Mouse (Mus musculus) heart, embryonic 10.5 days (tissue): Measurements from ENCODE around the gene AC109138.7. TPM values are rescaled to one million over a fixed set of nuclear protein-coding genes. Genes with fewer than 3 reads are reported as not detected.
A peak's percentile ranks its signal among the peaks of the same experiment; 100 is the strongest.

Experiments
- DNase-seq: peaks from one replicate; pipeline ENCODE4 v3.0.0-alpha.2; 2017; ENCODE audit warnings: low spot score
- H3K27ac ChIP-seq: fragments of 300-500 bp; sonication (generic); 2 replicates; pipeline ENCODE4 v1.5.1; 2016; ENCODE audit warnings: mild to moderate bottlenecking
- H3K27me3 ChIP-seq: fragments of 300-500 bp; sonication (generic); 2 replicates; pipeline ENCODE4 v1.6.1; 2016; ENCODE audit warnings: mild to moderate bottlenecking; ENCODE audit not compliant: poor library complexity, insufficient read depth, severe bottlenecking
- H3K36me3 ChIP-seq: fragments of 300-500 bp; sonication (generic); 2 replicates; pipeline ENCODE4 v1.6.1; 2016; ENCODE audit warnings: mild to moderate bottlenecking, moderate library complexity
- H3K4me1 ChIP-seq: fragments of 300-500 bp; sonication (generic); 2 replicates; pipeline ENCODE4 v1.6.1; 2016; ENCODE audit warnings: mild to moderate bottlenecking
- H3K4me3 ChIP-seq: fragments of 300-500 bp; sonication (generic); 2 replicates; pipeline ENCODE4 v1.5.1; 2016; ENCODE audit warnings: mild to moderate bottlenecking, moderate library complexity
- H3K9me3 ChIP-seq: fragments of 300-500 bp; sonication (generic); 2 replicates; pipeline ENCODE4 v1.6.1; 2016; ENCODE audit warnings: mild to moderate bottlenecking, moderate library complexity
- WGBS: fragments of 180-500 bp; shearing (Covaris S2); methylation state at CpG from one replicate; pipeline ENCODE4 v1.1.7; 2016; 5-methylcytosine and 5-hydroxymethylcytosine counted together
- polyA plus RNA-seq: library from polyadenylated mRNA; unstranded; fragments of >200 nt; fragmentation: Nextera tagmentation; extraction: Ambion mirVana; gene quantifications from 2 replicates; pipeline ENCODE4 v1.2.1, GENCODE M21; 2016

The AC109138.7 gene
- polyA plus RNA-seq, 1 experiment from 2014 or later, result not detected

DNA sequence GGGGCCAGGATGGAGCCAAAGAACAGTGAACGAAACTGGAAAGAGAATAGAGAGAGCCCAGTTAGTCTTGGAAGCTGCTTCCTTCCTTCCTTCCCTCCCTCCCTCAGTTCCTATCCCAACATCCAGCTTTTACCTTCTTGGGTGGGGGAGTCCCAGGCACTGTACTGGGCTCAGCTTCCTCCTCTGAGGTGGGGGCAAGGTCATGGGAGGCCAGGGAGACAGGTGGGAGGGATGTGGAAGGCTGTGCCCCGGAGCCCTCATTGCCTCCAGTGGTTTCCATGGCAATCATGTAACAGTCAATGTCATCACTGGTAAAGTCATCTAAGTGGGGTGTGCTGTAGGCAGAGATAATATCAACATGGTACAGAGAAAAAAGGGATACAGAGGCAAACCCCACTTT is 18.1 kb upstream of the AC109138.7 start:
- H3K9me3 ChIP-seq, result no peaks in the 10 kb centered on the region
- H3K27me3 ChIP-seq, result no peaks in the 10 kb centered on the region
- H3K36me3 ChIP-seq, result peaks cover 73% of the 10 kb centered on the region
- DNase-seq, result no peak
- 72% methylated on average over 2 of the region's 2 CpGs for WGBS
- H3K4me1 ChIP-seq, result peaks cover 64% of the 10 kb centered on the region
- no peak overlapping the region for H3K4me3 ChIP-seq
- H3K27ac ChIP-seq, result no peak overlapping the region

DNA sequence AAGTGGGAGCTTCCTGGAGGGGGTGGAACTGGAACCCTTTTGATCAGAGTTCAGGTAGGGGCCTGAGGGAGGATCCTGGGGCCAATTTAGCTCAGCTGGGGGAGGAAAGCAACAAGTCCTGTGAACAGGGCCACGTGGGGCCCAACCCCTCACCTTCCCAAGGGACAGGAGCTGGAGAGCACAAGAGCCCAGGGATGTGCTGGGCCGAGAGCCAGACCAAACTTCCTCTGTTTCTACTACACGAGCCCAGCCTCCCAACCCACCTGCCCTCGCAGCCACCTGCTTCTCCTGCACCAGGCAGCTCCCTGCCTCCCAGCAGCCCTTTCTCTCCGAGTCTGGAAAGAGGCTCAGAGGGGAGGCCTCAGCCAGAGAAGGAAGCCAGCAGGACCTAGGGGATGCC is 17.6 kb upstream of the AC109138.7 start:
- no peak for DNase-seq
- Histone ChIP-seq H3K27ac (0 out of 2 replicates have a peak overlapping the region, but pooled peaks have one; percentile 11), H3K27me3 (no peaks in the 10 kb centered on the region), H3K36me3 (peaks cover 73% of the 10 kb centered on the region), H3K4me1 (peaks cover 59% of the 10 kb centered on the region), H3K9me3 (no peaks in the 10 kb centered on the region), H3K4me3 (no peak overlapping the region)
- 64% methylated on average over 5 of the region's 5 CpGs for WGBS

DNA sequence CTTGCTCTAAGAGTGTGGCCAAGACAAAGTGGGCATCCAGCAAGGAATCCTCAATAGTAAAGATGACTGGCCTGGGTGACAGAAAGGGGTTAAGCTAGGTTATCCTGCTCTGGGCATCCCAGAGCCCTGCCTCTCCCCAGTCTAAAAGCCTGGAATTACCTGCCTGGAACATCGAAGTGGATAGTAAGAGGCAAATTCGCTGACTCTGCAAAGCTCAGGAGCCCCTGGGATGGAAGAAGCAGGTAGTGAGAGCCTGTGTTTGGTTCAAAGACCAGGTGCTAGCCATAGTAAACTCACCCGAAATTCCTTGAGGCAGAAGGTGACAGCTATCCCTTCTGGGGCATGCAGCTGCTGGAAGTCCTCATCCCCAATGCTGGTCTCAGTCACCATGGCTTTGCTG is 17.0 kb upstream of the AC109138.7 start:
- no peak for DNase-seq
- Histone ChIP-seq H3K4me3 (no peak overlapping the region), H3K4me1 (peaks cover 61% of the 10 kb centered on the region), H3K36me3 (peaks cover 73% of the 10 kb centered on the region), H3K27me3 (no peaks in the 10 kb centered on the region), H3K9me3 (no peaks in the 10 kb centered on the region), H3K27ac (no peak overlapping the region)
- WGBS, result 63% methylated on average over 3 of the region's 3 CpGs

DNA sequence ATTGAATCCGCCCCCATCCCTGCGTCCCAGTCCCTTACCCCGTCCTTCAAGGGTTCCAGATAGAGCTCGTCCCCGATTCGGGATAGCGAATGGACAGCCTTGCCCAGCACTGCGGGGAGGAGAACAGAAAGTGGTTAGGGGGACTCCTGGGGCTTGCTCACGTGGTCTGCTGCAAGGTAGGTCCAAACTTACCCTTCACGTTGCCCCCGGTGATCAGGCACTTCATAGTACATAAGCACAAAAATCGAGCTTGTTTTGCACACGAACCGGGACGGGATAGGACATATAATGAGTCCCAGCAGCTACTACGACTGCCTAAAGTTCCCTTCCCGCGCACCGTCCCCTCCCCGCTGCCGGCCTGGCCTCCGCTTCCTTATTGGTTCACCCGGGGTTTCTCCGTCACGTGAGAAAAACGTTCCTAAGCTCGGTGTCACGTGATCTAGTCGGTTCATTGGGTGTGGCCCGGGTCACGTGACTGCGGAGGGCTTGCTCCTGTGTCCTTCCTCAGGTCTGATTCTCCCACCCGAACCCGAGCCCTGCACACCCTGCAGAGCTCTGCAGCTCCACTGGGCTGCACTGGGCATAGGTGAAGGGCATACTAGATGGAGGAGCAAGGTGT is 12.8 kb upstream of the AC109138.7 start, which contains the start of gene Rad9a:
Gene Rad9a (minus strand): TSS at position 372 of the 619 bp plus-strand sequence.
- Histone ChIP-seq H3K4me1 (peaks cover 39% of the 10 kb centered on the region), H3K9me3 (no peaks in the 10 kb centered on the region), H3K27ac (peak within 1 kb of the TSS; percentile 92), H3K27me3 (peaks cover 21% of the 10 kb centered on the region), H3K4me3 (peak within 1 kb of the TSS; percentile 73), H3K36me3 (peaks cover 40% of the 10 kb centered on the region)
- peak; percentile 99 for DNase-seq
- WGBS, result under 1% methylated on average over 34 of the region's 34 CpGs

DNA sequence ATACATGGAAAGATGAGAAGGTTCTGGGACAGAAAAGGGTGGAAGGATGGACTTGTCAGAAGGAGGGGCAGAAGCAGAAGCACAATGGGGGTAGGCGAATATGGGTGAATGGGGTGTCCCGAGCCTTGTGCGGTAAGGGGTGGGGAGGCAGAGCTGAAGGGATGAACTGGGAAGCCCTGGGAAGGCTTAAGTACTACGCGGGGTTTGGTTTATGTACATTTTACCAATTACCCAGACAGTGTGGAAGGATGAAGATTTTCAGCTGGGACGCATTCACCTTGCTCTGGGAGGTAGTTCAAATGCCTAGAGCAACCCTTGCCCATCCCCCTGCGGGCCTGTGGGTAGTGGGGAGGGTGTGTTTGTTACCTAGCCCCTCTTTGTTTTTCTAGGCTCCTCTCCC is 12.0 kb upstream of the AC109138.7 start:
- Histone ChIP-seq H3K36me3 (peaks cover 32% of the 10 kb centered on the region), H3K4me3 (peak overlapping the region; percentile 73), H3K27me3 (peaks cover 25% of the 10 kb centered on the region), H3K4me1 (peaks cover 33% of the 10 kb centered on the region), H3K9me3 (no peaks in the 10 kb centered on the region), H3K27ac (peak overlapping the region; percentile 92)
- no peak for DNase-seq
- WGBS, result 34% methylated on average over 7 of the region's 7 CpGs

DNA sequence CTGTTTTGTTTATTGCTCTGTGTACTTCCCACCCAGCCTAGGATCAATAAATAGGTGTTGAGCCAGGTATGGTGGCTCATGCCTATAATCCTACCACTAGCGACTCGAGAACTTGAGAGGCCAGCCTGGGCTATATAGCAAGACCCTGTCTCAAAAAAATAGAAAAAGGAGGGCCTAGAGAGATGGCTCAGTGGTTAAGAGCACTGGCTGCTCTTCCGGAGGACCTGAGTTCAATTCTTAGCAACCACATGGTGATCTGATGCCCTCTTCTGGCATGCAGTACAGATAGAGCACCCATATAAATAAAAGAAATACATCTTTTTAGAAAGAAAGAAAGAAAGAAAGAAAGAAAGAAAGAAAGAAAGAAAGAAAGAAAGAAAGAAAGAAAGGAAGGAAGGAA is 11.0 kb upstream of the AC109138.7 start:
- peaks cover 25% of the 10 kb centered on the region for H3K27me3 ChIP-seq
- peaks cover 23% of the 10 kb centered on the region for H3K36me3 ChIP-seq
- 55% methylated on average over 3 of the region's 3 CpGs for WGBS
- DNase-seq, result no peak
- H3K4me1 ChIP-seq, result peaks cover 33% of the 10 kb centered on the region
- no peaks in the 10 kb centered on the region for H3K9me3 ChIP-seq
- no peak overlapping the region for H3K4me3 ChIP-seq
- no peak overlapping the region for H3K27ac ChIP-seq

DNA sequence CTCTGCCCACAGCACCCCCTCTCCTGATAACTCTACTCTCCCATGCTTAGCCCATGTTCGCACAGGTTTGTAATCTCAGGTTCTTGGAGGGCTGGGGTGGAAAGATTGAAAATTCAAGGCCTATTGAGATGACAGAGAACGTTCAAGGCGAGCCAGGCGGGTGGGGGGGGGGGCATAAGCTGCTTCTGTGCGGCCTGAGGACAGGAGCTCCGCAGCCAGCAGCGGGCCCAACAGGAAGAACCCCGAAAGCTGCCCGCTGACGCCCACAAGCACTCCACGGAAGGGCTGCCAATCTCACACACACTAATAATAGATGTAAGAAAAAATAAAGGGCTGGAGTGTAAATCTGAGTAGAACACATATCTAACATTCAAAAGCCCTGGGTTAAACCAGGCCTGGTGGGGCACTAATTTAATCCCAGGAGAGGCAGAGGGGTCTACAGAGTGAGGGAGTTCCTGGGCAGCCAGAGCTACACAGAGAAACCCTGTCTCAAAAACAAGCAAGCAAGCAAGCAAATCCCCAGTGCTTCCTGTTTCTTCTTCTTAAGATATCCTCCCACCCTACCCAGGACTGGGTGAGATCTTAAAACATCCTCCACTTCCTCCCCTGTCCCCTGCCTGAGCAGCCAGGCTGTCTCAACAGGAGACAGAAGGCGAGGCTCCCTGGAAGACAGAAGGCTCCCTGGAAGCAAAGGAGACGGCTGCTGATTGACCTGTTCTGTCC is 10.4 kb upstream of the AC109138.7 start:
- H3K27ac ChIP-seq, result no peak overlapping the region
- WGBS, result 54% methylated on average over 13 of the region's 13 CpGs

DNA sequence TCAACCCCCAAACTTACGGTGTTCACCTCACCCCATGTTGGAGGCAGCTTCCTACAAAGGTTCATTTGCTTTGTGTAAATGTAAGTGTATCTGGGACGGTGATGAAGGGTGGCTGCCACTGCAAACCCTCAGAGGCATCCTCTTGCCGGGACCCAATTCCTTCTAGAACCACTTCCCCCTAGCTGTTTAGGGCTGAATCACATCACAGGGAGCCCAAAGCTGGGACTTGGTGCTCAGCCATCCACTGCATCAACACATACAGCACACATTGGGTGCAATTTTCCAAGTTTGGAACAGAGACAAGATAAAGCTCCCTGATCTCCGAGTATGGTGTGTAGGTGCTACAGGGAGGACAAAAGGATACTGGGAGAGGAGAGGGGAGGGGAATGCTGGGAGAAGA is 9.3 kb upstream of the AC109138.7 start:
- DNase-seq, result no peak
- no peak overlapping the region for H3K4me3 ChIP-seq
- peaks cover 28% of the 10 kb centered on the region for H3K4me1 ChIP-seq
- H3K36me3 ChIP-seq, result peaks cover 6% of the 10 kb centered on the region; the same call in 1 of the 2 replicates
- peaks cover 36% of the 10 kb centered on the region for H3K27me3 ChIP-seq
- no peak overlapping the region for H3K27ac ChIP-seq
- no peaks in the 10 kb centered on the region for H3K9me3 ChIP-seq
- 58% methylated on average over 4 of the region's 4 CpGs for WGBS

More for the DNA sequence above, 10.4 kb upstream of the AC109138.7 start:
- peaks cover 17% of the 10 kb centered on the region for H3K36me3 ChIP-seq
- H3K4me3 ChIP-seq, result no peak overlapping the region
- peaks cover 34% of the 10 kb centered on the region for H3K4me1 ChIP-seq
- peaks cover 28% of the 10 kb centered on the region for H3K27me3 ChIP-seq
- no peak for DNase-seq
- no peaks in the 10 kb centered on the region for H3K9me3 ChIP-seq

DNA sequence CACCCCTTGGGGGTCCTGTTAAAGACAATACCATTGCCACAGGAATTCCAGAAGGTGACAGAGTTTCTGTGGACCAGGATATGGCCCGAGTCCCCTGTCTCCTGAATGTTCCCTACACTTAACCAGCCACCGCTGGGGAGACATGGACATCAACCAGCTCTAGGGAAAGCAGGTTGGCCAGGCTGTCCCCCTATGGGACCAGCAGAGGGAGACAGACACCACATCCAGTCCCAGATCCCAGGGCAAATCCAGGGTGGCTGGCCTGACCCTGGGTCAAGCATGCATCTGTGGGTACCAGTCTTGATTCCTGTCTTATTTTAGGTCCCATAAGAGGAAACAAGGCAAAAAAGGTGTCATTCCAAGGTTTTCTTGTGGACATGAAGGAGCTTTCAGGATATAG is 7.2 kb upstream of the AC109138.7 start:
- Histone ChIP-seq H3K36me3 (no peaks in the 10 kb centered on the region), H3K27me3 (peaks cover 57% of the 10 kb centered on the region), H3K27ac (no peak overlapping the region), H3K9me3 (no peaks in the 10 kb centered on the region), H3K4me3 (no peak overlapping the region), H3K4me1 (peaks cover 18% of the 10 kb centered on the region)
- DNase-seq, result peak; percentile 90
- 0% methylated on average over 2 of the region's 2 CpGs for WGBS

DNA sequence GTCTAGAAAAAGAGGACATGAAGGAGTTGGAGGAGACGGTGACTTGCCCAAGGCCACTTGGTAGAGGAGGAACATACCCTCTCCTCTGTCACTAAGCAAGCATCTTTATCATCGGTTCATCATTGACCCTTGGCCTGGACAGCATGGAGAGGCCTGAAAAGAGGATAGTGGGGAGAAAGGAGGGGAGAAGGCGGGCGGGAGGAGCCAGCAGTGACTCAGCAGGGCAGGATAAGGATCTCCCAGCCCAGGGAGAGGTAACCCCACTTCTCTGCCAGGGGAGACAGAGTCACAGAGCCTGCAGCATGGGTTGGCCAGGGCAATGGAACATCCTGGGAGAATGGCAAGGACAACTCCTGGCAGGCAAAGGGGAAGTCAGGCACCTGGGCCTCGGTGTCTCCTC is 5.6 kb upstream of the AC109138.7 start:
- Histone ChIP-seq H3K4me1 (peaks cover 23% of the 10 kb centered on the region), H3K27me3 (peaks cover 73% of the 10 kb centered on the region), H3K27ac (no peak overlapping the region), H3K4me3 (no peak overlapping the region), H3K36me3 (no peaks in the 10 kb centered on the region), H3K9me3 (no peaks in the 10 kb centered on the region)
- WGBS, result 68% methylated on average over 5 of the region's 5 CpGs
- no peak for DNase-seq

DNA sequence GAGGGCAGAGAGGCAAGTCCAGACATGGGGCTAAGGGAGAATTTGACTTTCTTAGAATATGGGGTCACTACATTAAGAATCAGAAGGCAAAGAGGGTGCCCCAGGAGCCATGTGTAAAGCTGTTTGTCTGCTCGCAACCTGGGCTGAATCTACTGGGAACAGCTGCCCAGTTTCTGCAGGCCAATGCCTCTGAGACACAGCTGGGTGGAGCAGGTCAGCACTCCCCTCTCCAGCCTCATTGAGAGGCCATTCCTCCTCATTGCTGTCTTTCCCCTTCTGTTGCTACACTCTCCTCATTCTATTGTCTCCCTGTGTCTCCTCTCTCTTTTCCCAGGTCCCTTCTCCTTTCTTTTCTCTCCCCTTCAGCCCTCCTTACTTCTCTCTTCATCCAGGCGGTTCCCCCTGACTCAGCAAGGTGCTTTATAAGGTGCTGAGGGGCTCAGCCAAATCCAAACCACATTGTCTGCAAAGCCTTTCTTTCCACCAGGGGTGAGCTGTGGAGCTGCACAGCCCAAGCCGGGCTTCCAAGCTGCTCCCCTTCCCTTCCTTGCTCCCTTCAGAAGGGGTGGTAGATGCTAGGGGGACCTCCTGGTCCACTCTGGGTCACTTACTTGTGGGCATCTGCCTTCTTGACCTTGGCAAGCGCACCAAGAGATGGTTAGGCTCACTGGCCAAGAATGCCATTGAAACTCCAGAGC is 2.1 kb upstream of the AC109138.7 start:
- no peak for DNase-seq
- peaks cover 57% of the 10 kb centered on the region for H3K4me1 ChIP-seq
- no peak overlapping the region for H3K4me3 ChIP-seq
- H3K9me3 ChIP-seq, result no peaks in the 10 kb centered on the region
- no peaks in the 10 kb centered on the region for H3K36me3 ChIP-seq
- peaks cover 82% of the 10 kb centered on the region for H3K27me3 ChIP-seq
- H3K27ac ChIP-seq, result 0 out of 2 replicates have a peak overlapping the region, but pooled peaks have one; percentile 47
- WGBS, result 16% methylated on average over 4 of the region's 4 CpGs

DNA sequence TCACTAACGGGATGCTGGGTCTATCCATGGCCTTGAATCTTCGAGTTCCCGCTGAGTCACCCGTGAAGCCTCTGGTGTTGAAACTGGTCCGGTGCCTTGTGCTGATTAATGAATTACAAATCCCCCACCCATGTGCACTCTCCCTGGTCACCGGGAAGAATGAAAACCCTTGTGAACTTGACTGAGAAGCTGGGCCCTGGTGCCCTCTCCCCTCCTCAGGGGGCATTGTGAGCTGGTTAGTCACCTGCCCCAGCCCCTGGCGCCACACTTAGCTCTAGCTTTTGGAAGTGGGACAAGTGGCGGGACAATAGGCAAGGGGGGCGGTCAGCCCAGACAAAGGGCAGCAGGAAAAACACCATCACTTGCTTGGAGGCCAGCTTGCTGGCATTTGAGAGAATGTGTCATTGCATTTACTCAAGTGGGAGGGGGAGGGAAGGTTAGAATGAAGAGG is 608 bp upstream of the AC109138.7 start:
- Histone ChIP-seq H3K4me3 (peak overlapping the region; percentile 75), H3K27ac (peak overlapping the region; percentile 91), H3K36me3 (no peaks in the 10 kb centered on the region), H3K27me3 (peaks cover 96% of the 10 kb centered on the region), H3K4me1 (peaks cover 67% of the 10 kb centered on the region), H3K9me3 (no peaks in the 10 kb centered on the region)
- DNase-seq, result no peak
- WGBS, result 4% methylated on average over 9 of the region's 9 CpGs
